Mouse (Mus musculus) kidney, embryonic 14.5 days (tissue): ENCODE measurements around the gene Sgsm1. TPM values are rescaled to one million over a fixed set of nuclear protein-coding genes. Genes with fewer than 3 reads are reported as not detected.

Experiments
- ATAC-seq: fragments of 200-750 bp; cut with Nextera tagmentation; 2 replicates; pipeline ENCODE4 v1.8.0; 2017; ENCODE audit warnings: moderate number of reproducible peaks, mild to moderate bottlenecking, moderate TSS enrichment, moderate library complexity; ENCODE audit not compliant: low FRiP score, low TSS enrichment
- H3K27ac ChIP-seq: fragments of 300-500 bp; sonication (generic); 2 replicates; pipeline ENCODE4 v1.5.1; 2014; ENCODE audit warnings: low read depth, mild to moderate bottlenecking, low read length, moderate library complexity, mixed read lengths
- H3K27me3 ChIP-seq: fragments of 300-500 bp; sonication (generic); 2 replicates; pipeline ENCODE4 v1.6.1; 2014; ENCODE audit warnings: mild to moderate bottlenecking, low read length; ENCODE audit not compliant: control insufficient read depth, insufficient read depth
- H3K36me3 ChIP-seq: fragments of 300-500 bp; sonication (generic); 2 replicates; pipeline ENCODE4 v1.6.1; 2014; ENCODE audit warnings: low read length, mixed read lengths; ENCODE audit not compliant: control insufficient read depth, insufficient read depth
- H3K4me1 ChIP-seq: fragments of 300-500 bp; sonication (generic); 2 replicates; pipeline ENCODE4 v1.6.1; 2014; ENCODE audit warnings: low read length, mixed read lengths; ENCODE audit not compliant: control insufficient read depth, insufficient read depth
- H3K4me2 ChIP-seq: fragments of 300-500 bp; sonication (generic); replicated peaks from 2 replicates; pipeline ENCODE4 v1.6.1; 2014; ENCODE audit warnings: low read depth, mild to moderate bottlenecking, low read length
- H3K4me3 ChIP-seq: fragments of 300-500 bp; sonication (generic); 2 replicates; pipeline ENCODE4 v1.5.1; 2014; ENCODE audit warnings: mild to moderate bottlenecking, low read length
- H3K9ac ChIP-seq: fragments of 300-500 bp; sonication (generic); 2 replicates; pipeline ENCODE4 v1.6.1; 2014; ENCODE audit warnings: low read depth, mild to moderate bottlenecking, low read length, moderate library complexity
- H3K9me3 ChIP-seq: fragments of 300-500 bp; sonication (generic); 2 replicates; pipeline ENCODE4 v1.6.1; 2016; ENCODE audit warnings: low read length; ENCODE audit not compliant: control insufficient read depth
- WGBS: fragments of 180-500 bp; shearing (Covaris S2); extraction: QIAGEN DNeasy Blood & Tissue Kit; methylation state at CpG from one replicate; pipeline ENCODE4 v1.1.7; 2014; 5-methylcytosine and 5-hydroxymethylcytosine counted together
- polyA plus RNA-seq: library from polyadenylated mRNA; unstranded; fragments of >200 nt; fragmentation: Nextera tagmentation; extraction: Ambion mirVana; gene quantifications from 2 replicates; pipeline ENCODE4 v1.2.1, GENCODE M21; 2014

The Sgsm1 gene
- polyA plus RNA-seq, 1 experiment from 2014 or later: 5.0 TPM

GRCm38 (mm10) chr5:113283726-113284125, 26.9 kb downstream of the Sgsm1 start:
- Histone ChIP-seq H3K4me2 (no peak overlapping the region), H3K9ac (no peak overlapping the region), H3K27me3 (peaks cover 19% of the 10 kb centered on the region), H3K27ac (no peak overlapping the region), H3K4me1 (no peaks in the 10 kb centered on the region; the same call in 1 of the 2 replicates), H3K36me3 (no peaks in the 10 kb centered on the region), H3K4me3 (no peak overlapping the region), H3K9me3 (no peaks in the 10 kb centered on the region)
- 51% methylated on average over 2 of the region's 2 CpGs for WGBS
- ATAC-seq: no peak

GRCm38 (mm10) chr5:113281557-113281956, 29.0 kb downstream of the Sgsm1 start:
- WGBS: 89% methylated on average over 7 of the region's 7 CpGs
- no peak overlapping the region for H3K4me3 ChIP-seq
- H3K4me1 ChIP-seq: no peaks in the 10 kb centered on the region
- ATAC-seq: no peak
- H3K36me3 ChIP-seq: no peaks in the 10 kb centered on the region
- H3K4me2 ChIP-seq: no peak overlapping the region
- no peaks in the 10 kb centered on the region for H3K9me3 ChIP-seq
- H3K9ac ChIP-seq: no peak overlapping the region
- H3K27me3 ChIP-seq: no peaks in the 10 kb centered on the region; the same call in 1 of the 2 replicates
- H3K27ac ChIP-seq: no peak overlapping the region

DNA sequence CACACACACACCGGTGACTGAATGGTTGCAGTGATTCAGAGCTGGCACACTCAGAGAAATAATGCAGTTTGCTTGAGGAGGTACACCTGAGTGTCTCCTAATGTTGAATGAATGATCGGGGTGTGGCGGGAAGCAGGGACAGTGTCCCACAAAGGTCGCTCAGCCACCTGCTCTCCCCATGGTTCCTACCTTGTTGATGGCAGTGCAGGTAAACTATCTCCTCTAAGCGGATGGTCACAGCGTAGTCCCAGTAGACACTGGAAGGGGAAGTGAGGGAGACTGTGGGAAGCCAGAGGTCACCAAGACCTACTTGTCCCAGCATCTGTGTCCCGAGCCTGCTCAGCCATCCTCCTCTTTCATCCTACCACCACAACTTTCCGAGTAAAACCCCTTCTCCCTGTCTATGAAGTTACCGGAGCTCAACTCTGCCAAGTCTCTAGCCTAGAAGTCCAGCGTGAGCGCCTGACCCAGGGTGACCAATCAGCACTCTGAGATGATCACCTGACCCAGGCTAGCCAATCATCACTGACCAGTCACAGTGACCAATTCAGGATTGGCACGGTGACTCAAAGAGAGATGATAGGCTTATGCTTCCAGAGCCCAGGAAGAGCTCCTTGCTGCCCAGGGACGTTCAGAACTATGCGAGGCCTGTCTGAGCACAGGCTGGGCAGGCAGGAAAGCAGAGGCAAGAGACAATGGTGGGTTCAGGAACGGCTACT, 30.3 kb downstream of the Sgsm1 start:
- no peaks in the 10 kb centered on the region for H3K36me3 ChIP-seq
- peak; percentile 86 for ATAC-seq
- peak overlapping the region; percentile 45 for H3K4me2 ChIP-seq
- H3K27me3 ChIP-seq: no peaks in the 10 kb centered on the region
- peak overlapping the region; percentile 20 for H3K9ac ChIP-seq
- H3K4me1 ChIP-seq: no peaks in the 10 kb centered on the region
- peak overlapping the region; percentile 37 for H3K4me3 ChIP-seq
- WGBS: 30% methylated on average over 15 of the region's 15 CpGs
- H3K9me3 ChIP-seq: no peaks in the 10 kb centered on the region
- H3K27ac ChIP-seq: no peak overlapping the region

DNA sequence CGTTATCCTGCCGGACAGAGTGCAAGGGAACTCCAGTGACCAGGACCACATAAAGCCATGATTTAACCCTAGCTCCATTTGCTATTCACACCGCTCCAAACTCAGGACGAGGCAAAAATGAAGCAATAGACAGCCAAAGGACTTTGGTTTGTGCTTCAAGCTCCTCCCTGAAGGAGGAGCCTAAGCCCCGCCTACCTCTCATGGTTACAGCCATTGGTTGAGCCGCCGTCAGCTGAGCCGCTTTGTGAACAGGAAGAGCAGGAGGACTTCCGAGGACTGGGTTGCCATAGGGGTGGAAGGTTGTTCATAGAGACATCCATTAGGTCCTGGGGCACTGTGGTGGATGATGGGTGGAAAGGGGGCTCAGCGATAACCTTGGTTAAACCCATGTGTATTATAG, 34.7 kb downstream of the Sgsm1 start:
- Histone ChIP-seq H3K4me2 (no peak overlapping the region), H3K27me3 (no peaks in the 10 kb centered on the region), H3K4me3 (no peak overlapping the region), H3K9me3 (no peaks in the 10 kb centered on the region), H3K27ac (no peak overlapping the region), H3K9ac (no peak overlapping the region), H3K36me3 (no peaks in the 10 kb centered on the region), H3K4me1 (no peaks in the 10 kb centered on the region)
- 73% methylated on average over 10 of the region's 10 CpGs for WGBS
- ATAC-seq: no peak

DNA sequence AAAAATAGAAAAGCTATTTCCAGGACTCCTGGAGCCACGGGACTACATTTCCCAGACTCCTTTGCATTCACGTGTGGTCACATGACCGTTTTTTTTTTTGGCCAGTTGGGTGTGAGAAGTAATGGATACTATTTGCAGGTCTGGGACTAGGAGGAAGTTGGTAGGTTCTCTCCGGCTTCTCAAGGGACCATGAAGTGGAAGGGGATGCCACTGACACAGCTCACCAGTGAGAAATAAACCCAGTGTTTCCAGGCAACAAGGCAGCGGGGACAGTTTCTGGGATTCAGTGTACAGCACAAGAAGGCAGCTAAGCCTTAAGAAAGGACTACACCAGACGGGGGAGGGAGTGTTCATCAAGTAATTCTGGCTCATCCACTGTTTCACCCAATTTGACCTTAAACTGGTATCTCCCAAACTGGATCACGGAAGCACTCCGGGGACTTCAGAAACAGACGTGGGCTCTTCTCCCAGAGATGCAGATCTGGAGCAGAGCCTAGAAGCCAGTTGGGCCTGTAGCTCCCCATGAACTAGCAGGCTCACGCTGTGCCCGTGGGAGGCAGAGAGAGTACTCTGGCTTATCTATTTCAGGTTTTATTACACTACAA, 39.3 kb downstream of the Sgsm1 start:
- no peaks in the 10 kb centered on the region for H3K4me1 ChIP-seq
- H3K9ac ChIP-seq: no peak overlapping the region
- no peak overlapping the region for H3K4me3 ChIP-seq
- no peak overlapping the region for H3K27ac ChIP-seq
- ATAC-seq: no peak
- H3K4me2 ChIP-seq: no peak overlapping the region
- no peaks in the 10 kb centered on the region for H3K36me3 ChIP-seq
- no peaks in the 10 kb centered on the region for H3K9me3 ChIP-seq
- no peaks in the 10 kb centered on the region for H3K27me3 ChIP-seq
- 69% methylated on average over 11 of the region's 11 CpGs for WGBS

- H3K27me3 ChIP-seq: no peaks in the 10 kb centered on the region
- no peak for ATAC-seq
- no peak overlapping the region for H3K4me2 ChIP-seq
- no peak overlapping the region for H3K27ac ChIP-seq
- H3K9ac ChIP-seq: no peak overlapping the region
- 78% methylated on average over 3 of the region's 3 CpGs for WGBS
- no peak overlapping the region for H3K4me3 ChIP-seq
- no peaks in the 10 kb centered on the region for H3K36me3 ChIP-seq
- no peaks in the 10 kb centered on the region for H3K9me3 ChIP-seq
- no peaks in the 10 kb centered on the region for H3K4me1 ChIP-seq
Observed at GRCm38 (mm10) chr5:113270043-113270442, 40.5 kb downstream of the Sgsm1 start.

DNA sequence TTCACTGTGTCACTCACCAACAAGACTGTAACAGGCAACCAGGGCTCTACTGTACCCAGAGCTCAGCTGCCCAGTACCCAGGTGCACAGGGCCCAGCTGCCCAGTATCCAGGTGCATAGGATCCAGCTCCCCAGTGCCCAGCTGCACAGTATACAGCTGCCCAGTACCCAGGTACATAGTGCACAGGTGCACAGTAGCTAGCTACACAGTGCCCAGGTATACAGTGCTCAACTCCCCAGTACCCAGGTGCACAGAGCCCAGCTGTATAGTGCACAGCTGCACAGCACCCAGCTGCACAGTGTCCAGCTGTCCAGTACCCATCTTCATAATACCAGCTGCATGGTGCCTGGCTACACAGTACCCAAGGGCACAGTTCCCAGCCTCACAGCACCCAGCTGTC, 42.3 kb downstream of the Sgsm1 start:
- H3K4me1 ChIP-seq: no peaks in the 10 kb centered on the region
- H3K36me3 ChIP-seq: no peaks in the 10 kb centered on the region
- H3K9me3 ChIP-seq: no peaks in the 10 kb centered on the region
- H3K9ac ChIP-seq: no peak overlapping the region
- no peak overlapping the region for H3K27ac ChIP-seq
- ATAC-seq: peak; percentile 35; the same call in 1 of the 2 replicates
- H3K27me3 ChIP-seq: no peaks in the 10 kb centered on the region
- H3K4me2 ChIP-seq: no peak overlapping the region
- H3K4me3 ChIP-seq: no peak overlapping the region

DNA sequence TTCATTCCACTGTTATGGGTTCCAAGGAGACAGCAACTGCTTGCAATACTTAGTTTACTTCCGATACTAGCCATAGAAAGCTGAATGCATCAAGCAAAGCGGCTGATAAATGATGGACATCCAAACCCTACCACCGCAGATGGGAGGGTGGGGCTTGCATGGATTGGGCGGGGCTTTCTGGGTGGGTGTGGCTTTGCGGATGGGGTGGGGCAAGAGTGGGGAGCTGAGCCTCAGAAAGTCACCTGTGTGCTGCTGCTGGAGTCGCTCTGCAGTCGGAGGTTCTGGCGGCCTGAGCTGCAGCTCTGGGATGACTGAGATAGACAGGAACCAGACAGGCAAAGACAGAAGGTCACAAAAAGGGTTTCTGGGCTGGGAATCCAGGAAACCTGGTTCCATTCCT, 44.9 kb downstream of the Sgsm1 start:
- no peak for ATAC-seq
- Histone ChIP-seq H3K9me3 (no peaks in the 10 kb centered on the region), H3K4me2 (no peak overlapping the region), H3K27me3 (no peaks in the 10 kb centered on the region), H3K4me1 (no peaks in the 10 kb centered on the region), H3K27ac (no peak overlapping the region), H3K4me3 (no peak overlapping the region), H3K36me3 (no peaks in the 10 kb centered on the region), H3K9ac (no peak overlapping the region)
- 84% methylated on average over 8 of the region's 8 CpGs for WGBS

GRCm38 (mm10) chr5:113250806-113251205, 59.8 kb downstream of the Sgsm1 start:
- Histone ChIP-seq H3K9me3 (no peaks in the 10 kb centered on the region), H3K4me1 (no peaks in the 10 kb centered on the region), H3K27ac (no peak overlapping the region), H3K9ac (no peak overlapping the region), H3K36me3 (no peaks in the 10 kb centered on the region), H3K4me2 (no peak overlapping the region), H3K27me3 (no peaks in the 10 kb centered on the region), H3K4me3 (no peak overlapping the region)
- no peak for ATAC-seq
- 93% methylated on average over 11 of the region's 11 CpGs for WGBS
